Mouse (Mus musculus) G1E (cell line): ENCODE results near the gene Pkp4. TPM values are rescaled to one million over a fixed set of nuclear protein-coding genes. Genes with fewer than 3 reads are reported as not detected.

Experiments used
- ATAC-seq: 2 replicates; pipeline ENCODE4 v1.8.0; 2016; ENCODE audit warnings: mild to moderate bottlenecking; ENCODE audit not compliant: insufficient number of reproducible peaks, poor library complexity, low FRiP score, severe bottlenecking; ENCODE audit errors: extremely low read depth
- DNase-seq: peaks from one replicate; pipeline ENCODE4 v3.0.0; 2012; ENCODE audit warnings: low spot score
- H3K27me3 ChIP-seq: 2 replicates; pipeline ENCODE4 v1.6.1; 2012; ENCODE audit warnings: mild to moderate bottlenecking, low read length, inconsistent platforms; ENCODE audit not compliant: insufficient read depth
- H3K36me3 ChIP-seq: replicated peaks from 2 replicates; pipeline ENCODE3; 2012; ENCODE audit warnings: mild to moderate bottlenecking, inconsistent platforms
- H3K4me1 ChIP-seq: 2 replicates; pipeline ENCODE4 v1.6.1; 2012; ENCODE audit warnings: low read depth, low read length, inconsistent platforms, mixed read lengths; ENCODE audit not compliant: insufficient read depth
- H3K4me3 ChIP-seq: 2 replicates; pipeline ENCODE4 v1.5.1; 2012; ENCODE audit warnings: low read depth, mild to moderate bottlenecking, inconsistent platforms, low read length, moderate library complexity, mixed read lengths
- H3K9me3 ChIP-seq: replicated peaks from 2 replicates; pipeline ENCODE4 v1.6.1; 2012; ENCODE audit warnings: inconsistent platforms
- CTCF ChIP-seq: IDR thresholded peaks from 2 replicates; pipeline ENCODE4 v1.5.1; 2012; ENCODE audit warnings: low read depth, low read length, inconsistent platforms, mixed read lengths
- GATA1 ChIP-seq: IDR thresholded peaks from 2 replicates; pipeline ENCODE4 v1.6.1; 2012; ENCODE audit warnings: borderline replicate concordance, low read length, inconsistent platforms, mixed read lengths
- GATA2 ChIP-seq: IDR thresholded peaks from 2 replicates; pipeline ENCODE4 v1.6.1; 2012; ENCODE audit warnings: low read depth, low read length, inconsistent platforms, borderline replicate concordance
- POLR2AphosphoS5 ChIP-seq: IDR thresholded peaks from 2 replicates; pipeline ENCODE4 v1.6.1; 2012; ENCODE audit warnings: low read depth, low read length, inconsistent platforms; ENCODE audit not compliant: insufficient replicate concordance
- TAL1 ChIP-seq: conservative IDR thresholded peaks from 2 replicates; pipeline ENCODE4 v1.6.1; 2012; ENCODE audit warnings: low read depth, low read length, inconsistent platforms, mixed read lengths
- polyA plus RNA-seq: library from polyadenylated mRNA; stranded (reverse); fragments of >175 nt; gene quantifications from 2 replicates; pipeline ENCODE4 v1.2.3, GENCODE M21; 2012
- total RNA-seq, 2 experiments: library from RNA; stranded (forward) in 1 of 2; stranded (reverse) in 1 of 2; fragments of 200-1000 nt in 1 of 2; fragments of >200 nt in 1 of 2; fragmentation: Nextera tagmentation in 1 of 2; gene quantifications; 2 replicates each; pipeline ENCODE4 v1.2.3; 2014 to 2017

Gene Pkp4
- total and polyA plus RNA-seq, 3 experiments = 29.1 to 61.0 (median 58.7) TPM

- Histone ChIP-seq H3K27me3 (no peaks in the 10 kb centered on the region), H3K36me3 (peaks cover 59% of the 10 kb centered on the region), H3K4me3 (no peak overlapping the region), H3K9me3 (no peaks in the 10 kb centered on the region), H3K4me1 (no peaks in the 10 kb centered on the region; the same call in 1 of the 2 replicates)
- TF ChIP-seq CTCF = no peak
- TF ChIP-seq GATA1 = no peak
- TF ChIP-seq TAL1 = no peak
- no peak for TF ChIP-seq POLR2AphosphoS5
- no peak for TF ChIP-seq GATA2
- DNase-seq (no peak), ATAC-seq (no peak)
Observed at GRCm38 (mm10) chr2:59285581-59285980, 124.9 kb downstream of the Pkp4 start.

GRCm38 (mm10) chr2:59286247-59286646 lies 125.6 kb downstream of the Pkp4 start:
- Histone ChIP-seq H3K27me3 (no peaks in the 10 kb centered on the region), H3K4me1 (no peaks in the 10 kb centered on the region; the same call in 1 of the 2 replicates), H3K36me3 (peaks cover 60% of the 10 kb centered on the region), H3K9me3 (no peaks in the 10 kb centered on the region), H3K4me3 (no peak overlapping the region)
- DNase-seq (no peak), ATAC-seq (no peak)
- no peak for TF ChIP-seq GATA1
- no peak for TF ChIP-seq TAL1
- TF ChIP-seq CTCF = no peak
- TF ChIP-seq POLR2AphosphoS5 = no peak

DNA sequence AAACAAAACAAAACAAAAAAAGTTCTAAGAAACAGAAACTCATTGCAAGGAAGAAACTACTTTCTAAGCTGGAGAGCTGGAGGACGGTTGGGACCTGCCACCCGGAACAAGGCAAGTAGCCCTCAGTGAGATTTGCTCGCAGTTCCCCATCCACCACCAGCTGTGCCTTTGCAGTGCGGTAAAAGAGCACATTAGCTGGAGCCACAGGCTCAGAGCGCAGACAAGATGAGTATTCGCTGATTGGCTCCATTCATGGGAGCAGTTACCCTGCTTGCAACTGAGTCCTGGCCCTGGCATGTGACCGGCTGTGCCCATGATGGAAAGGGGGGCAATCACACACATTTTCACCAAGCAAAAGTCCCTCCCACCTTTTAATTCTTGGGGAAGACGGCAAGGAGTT lies 127.0 kb downstream of the Pkp4 start:
- Histone ChIP-seq H3K4me1 (no peaks in the 10 kb centered on the region; the same call in 1 of the 2 replicates), H3K27me3 (no peaks in the 10 kb centered on the region), H3K9me3 (no peaks in the 10 kb centered on the region), H3K36me3 (peaks cover 61% of the 10 kb centered on the region), H3K4me3 (no peak overlapping the region)
- ATAC-seq = no peak
- TF ChIP-seq TAL1 (no peak), CTCF (no peak), POLR2AphosphoS5 (no peak), GATA1 (no peak), GATA2 (no peak)
- DNase-seq = no peak

DNA sequence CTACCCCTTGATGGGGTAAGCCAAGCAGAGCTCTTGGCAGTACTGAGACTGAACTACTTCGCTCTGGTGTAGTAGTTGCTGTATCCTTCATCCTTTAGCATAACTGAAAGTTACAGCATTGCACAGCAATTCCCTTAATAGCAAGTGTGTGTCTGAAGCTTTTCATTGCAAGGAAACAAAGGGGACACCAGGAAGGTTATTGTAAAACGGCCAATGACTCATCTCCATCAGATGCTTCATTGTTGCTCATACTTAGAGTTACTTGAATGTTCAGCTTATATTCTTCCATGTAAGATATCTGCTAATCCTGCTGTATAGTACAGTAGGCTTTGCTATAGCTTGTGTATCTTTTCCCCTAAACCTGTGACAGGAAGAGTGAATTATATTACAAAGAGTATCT lies 128.8 kb downstream of the Pkp4 start:
- no peaks in the 10 kb centered on the region for H3K9me3 ChIP-seq
- H3K4me3 ChIP-seq = no peak overlapping the region
- no peak for TF ChIP-seq POLR2AphosphoS5
- no peak for TF ChIP-seq CTCF
- no peak for TF ChIP-seq TAL1
- TF ChIP-seq GATA1 = no peak
- TF ChIP-seq GATA2 = no peak
- peaks cover 58% of the 10 kb centered on the region for H3K36me3 ChIP-seq
- no peaks in the 10 kb centered on the region; the same call in 1 of the 2 replicates for H3K4me1 ChIP-seq
- ATAC-seq = no peak
- H3K27me3 ChIP-seq = no peaks in the 10 kb centered on the region
- DNase-seq = no peak

- Histone ChIP-seq H3K9me3 (no peaks in the 10 kb centered on the region), H3K27me3 (no peaks in the 10 kb centered on the region), H3K4me1 (no peaks in the 10 kb centered on the region; the same call in 1 of the 2 replicates), H3K36me3 (peaks cover 53% of the 10 kb centered on the region), H3K4me3 (no peak overlapping the region)
- DNase-seq (no peak), ATAC-seq (no peak)
- TF ChIP-seq CTCF = no peak
- no peak for TF ChIP-seq GATA1
- TF ChIP-seq TAL1 = no peak
- TF ChIP-seq POLR2AphosphoS5 = no peak
- no peak for TF ChIP-seq GATA2
Observed at GRCm38 (mm10) chr2:59290391-59290790, 129.7 kb downstream of the Pkp4 start.

- Histone ChIP-seq H3K27me3 (no peaks in the 10 kb centered on the region), H3K36me3 (peaks cover 53% of the 10 kb centered on the region), H3K4me1 (no peaks in the 10 kb centered on the region), H3K9me3 (no peaks in the 10 kb centered on the region), H3K4me3 (no peak overlapping the region)
- ATAC-seq (no peak), DNase-seq (no peak)
- TF ChIP-seq POLR2AphosphoS5 (no peak), GATA2 (no peak), CTCF (no peak), GATA1 (no peak), TAL1 (no peak)
Observed at GRCm38 (mm10) chr2:59299831-59300230, 139.2 kb downstream of the Pkp4 start.
